ENCODE assay signal across 15 mouse cellular contexts in the genomic region with DNA sequence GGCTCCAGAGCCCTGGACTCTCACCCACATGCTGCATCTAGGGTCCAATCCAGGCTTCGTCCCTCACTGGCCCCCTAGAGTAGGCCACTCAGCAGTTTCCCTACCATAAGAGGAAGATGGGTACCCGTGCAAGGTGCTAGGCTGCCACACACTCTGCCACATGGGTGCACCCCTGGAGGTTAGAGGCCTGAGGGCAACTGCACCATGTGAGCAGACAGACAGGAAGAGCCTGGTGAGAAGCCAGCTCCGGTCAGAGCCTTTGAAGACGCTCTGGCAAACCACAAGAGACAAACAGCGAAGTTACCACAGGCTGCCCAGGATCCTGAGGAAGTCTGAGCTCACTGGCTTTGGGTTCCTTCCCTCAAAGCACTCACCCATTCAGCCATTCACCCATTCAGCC. TPM values are rescaled to one million over a fixed set of nuclear protein-coding genes. Genes with fewer than 3 reads are reported as not detected.
A peak's percentile ranks its signal among the peaks of the same experiment; 100 is the strongest.
DNase-seq lines count a peak whose midpoint lies in the region; ATAC-seq and TF ChIP-seq lines count a peak whose summit lies in the region.
"Had no signal": no experiment of that assay in that cellular context is flagged by ENCODE, and none has a peak within 500 bp of the region (broad histone marks: within the 10 kb centered on the region; RNA-seq: fewer than 3 reads in every experiment).

No protein-coding gene starts in this region.

- peak; percentile 26; the same call in 1 of the 2 replicates for TF ChIP-seq CTCF in thymus, adult 2 months (IDR thresholded peaks at IDR 0.05; ENCODE audit: borderline replicate concordance, control insufficient read depth, extremely low read depth, insufficient read depth, low read length, poor library complexity)

- H3K4me1 ChIP-seq in thymus, adult 2 months (replicated peaks; ENCODE audit: control insufficient read depth, insufficient read depth, low read length): peaks cover 8% of the 10 kb centered on the region
- H3K4me1 ChIP-seq in limb, embryonic 10.5 days: peaks cover 78% of the 10 kb centered on the region

- TF ChIP-seq POLR2A in thymus, adult 2 months (IDR thresholded peaks at IDR 0.05; ENCODE audit: control insufficient read depth, extremely low read depth, insufficient read depth, low read length, poor library complexity): no peak

- H3K36me3 ChIP-seq in thymus, adult 2 months (ENCODE audit: control insufficient read depth, insufficient read depth, low read length): no peaks in the 10 kb centered on the region
- H3K36me3 ChIP-seq in limb, embryonic 10.5 days: 0 out of 2 replicates have a peak, but pooled peaks cover 2% of the 10 kb centered on the region
- H3K36me3 ChIP-seq: embryonic facial prominence, embryonic 12.5 days; hindbrain, embryonic 13.5 days; intestine, embryonic 15.5 days; kidney, embryonic 15.5 days; neural tube, embryonic 15.5 days had no signal

- ATAC-seq in neutrophil, adult 5-6 weeks (ENCODE audit: extremely low read depth, insufficient number of reproducible peaks, low FRiP score, poor library complexity, severe bottlenecking): peak; percentile 31; the same call in 1 of the 2 replicates
- ATAC-seq: intestine, embryonic 15.5 days had no signal

- intact Hi-C loops in gastrocnemius, postnatal 14 days (cut with DNase I; ENCODE audit: low total_unique reads): no loop called here

- 4% methylated on average over 5 of the region's 5 CpGs for WGBS in thymus, adult 2 months
- 83% methylated on average over 5 of the region's 5 CpGs for WGBS in limb, embryonic 10.5 days

- no peak overlapping the region for H3K27ac ChIP-seq in thymus, adult 2 months (ENCODE audit: control insufficient read depth, insufficient read depth, low read length)
- H3K27ac ChIP-seq in limb, embryonic 10.5 days: peak overlapping the region; percentile 70
- H3K27ac ChIP-seq: embryonic facial prominence, embryonic 12.5 days; hindbrain, embryonic 13.5 days; intestine, embryonic 15.5 days; kidney, embryonic 15.5 days; left cerebral cortex, adult 2 months; neural tube, embryonic 15.5 days had no signal

- no peaks in the 10 kb centered on the region for H3K27me3 ChIP-seq in thymus, adult 2 months (ENCODE audit: control insufficient read depth, insufficient read depth, low read length)
- no peaks in the 10 kb centered on the region for H3K27me3 ChIP-seq in limb, embryonic 10.5 days (ENCODE audit: low read depth, poor library complexity, severe bottlenecking)
- H3K27me3 ChIP-seq: embryonic facial prominence, embryonic 12.5 days; intestine, embryonic 15.5 days had no signal

- H3K4me3 ChIP-seq in thymus, adult 2 months (ENCODE audit: control insufficient read depth, insufficient read depth, low read length): no peak overlapping the region
- no peak overlapping the region for H3K4me3 ChIP-seq in limb, embryonic 10.5 days
- H3K4me3 ChIP-seq: embryonic facial prominence, embryonic 12.5 days; hindbrain, embryonic 13.5 days; intestine, embryonic 15.5 days; kidney, embryonic 15.5 days; left cerebral cortex, adult 2 months; neural tube, embryonic 15.5 days had no signal

- peak; percentile 36 for DNase-seq in thymus, adult 2 months
- DNase-seq in thymus, postnatal 10 days (ENCODE audit: low spot score in 2 of 2): no peak
- no peak for DNase-seq in limb, embryonic 10.5 days (ENCODE audit: low spot score)
- no peak for DNase-seq in gastrocnemius, postnatal 14 days
- DNase-seq in cerebellum, adult 9-10 months: no peak
- no peak for DNase-seq in gastrocnemius, postnatal 4 days (ENCODE audit: low spot score in 2 of 2)
- DNase-seq: cerebellum, adult 11 months; lung, postnatal 10 days had no signal

- H3K9me3 ChIP-seq in limb, embryonic 10.5 days (replicated peaks): no peaks in the 10 kb centered on the region
- H3K9me3 ChIP-seq: embryonic facial prominence, embryonic 12.5 days; hindbrain, embryonic 13.5 days; intestine, embryonic 15.5 days; kidney, embryonic 15.5 days; neural tube, embryonic 15.5 days had no signal

RNA-seq across cellular contexts. Expression of gene Tmem119, which starts 13.3 kb away (rescaled TPM):
- polyA plus RNA-seq in thymus, adult 2 months (2012; rRNA removed): 8.8 and 11.7 TPM in 2 replicates
- polyA plus RNA-seq in limb, embryonic 10.5 days (2016; fragmentation: Nextera tagmentation; extraction: Ambion mirVana): 159 and 218 TPM in 2 replicates
- 0.23 TPM in 1 of 2 replicates, not detected in the other for total RNA-seq in neutrophil, adult 5-6 weeks (2017)
- total RNA-seq in gastrocnemius, postnatal 14 days (2021): 10 to 100 TPM in 1 of 2 experiments, 1 to 10 TPM in 1; 5.8 to 11.2 TPM
- 10 to 100 TPM; 30.8 to 34.9 TPM for total RNA-seq in gastrocnemius, postnatal 4 days (2021)

RNA-seq across cellular contexts. Expression of gene Iscu, which starts 14.4 kb away (rescaled TPM):
- polyA plus RNA-seq in thymus, adult 2 months (2012; rRNA removed): 80.6 and 93.7 TPM in 2 replicates
- polyA plus RNA-seq in limb, embryonic 10.5 days (2016; fragmentation: Nextera tagmentation; extraction: Ambion mirVana): 106 and 112 TPM in 2 replicates
- total RNA-seq in neutrophil, adult 5-6 weeks (2017): 162 and 184 TPM in 2 replicates
- total RNA-seq in gastrocnemius, postnatal 14 days (2021): 100 to 1,000 TPM in 1 of 2 experiments, 10 to 100 TPM in 1; 92.5 to 102 TPM
- 10 to 100 TPM; 69.5 to 70.2 TPM for total RNA-seq in gastrocnemius, postnatal 4 days (2021)

RNA-seq across cellular contexts. Expression of gene Sart3, which starts 14.7 kb away (rescaled TPM):
- 47.5 and 53.1 TPM in 2 replicates for polyA plus RNA-seq in thymus, adult 2 months (2012; rRNA removed)
- polyA plus RNA-seq in limb, embryonic 10.5 days (2016; fragmentation: Nextera tagmentation; extraction: Ambion mirVana): 90.9 and 100 TPM in 2 replicates
- 46.8 and 50.5 TPM in 2 replicates for total RNA-seq in neutrophil, adult 5-6 weeks (2017)
- 1 to 10 TPM; 6.5 to 6.9 TPM for total RNA-seq in gastrocnemius, postnatal 14 days (2021)
- total RNA-seq in gastrocnemius, postnatal 4 days (2021): 10 to 100 TPM; 18.9 to 21.9 TPM

RNA-seq across cellular contexts. Expression of gene Selplg, which starts 45.5 kb away (rescaled TPM):
- polyA plus RNA-seq in thymus, adult 2 months (2012; rRNA removed): 755 and 783 TPM in 2 replicates
- 0.60 and 0.80 TPM in 2 replicates for polyA plus RNA-seq in limb, embryonic 10.5 days (2016; fragmentation: Nextera tagmentation; extraction: Ambion mirVana)
- total RNA-seq in neutrophil, adult 5-6 weeks (2017): 568 and 590 TPM in 2 replicates
- 1 to 10 TPM; 1.1 TPM for total RNA-seq in gastrocnemius, postnatal 14 days (2021)
- total RNA-seq in gastrocnemius, postnatal 4 days (2021): 1 to 10 TPM; 3.0 to 3.1 TPM

RNA-seq across cellular contexts. Expression of gene Ficd, which starts 51.4 kb away (rescaled TPM):
- 8.0 and 8.2 TPM in 2 replicates for polyA plus RNA-seq in thymus, adult 2 months (2012; rRNA removed)
- polyA plus RNA-seq in limb, embryonic 10.5 days (2016; fragmentation: Nextera tagmentation; extraction: Ambion mirVana): 3.3 and 3.4 TPM in 2 replicates
- 3.6 and 3.8 TPM in 2 replicates for total RNA-seq in neutrophil, adult 5-6 weeks (2017)
- 1 to 10 TPM; 4.9 TPM for total RNA-seq in gastrocnemius, postnatal 14 days (2021)
- total RNA-seq in gastrocnemius, postnatal 4 days (2021): 1 to 10 TPM; 5.5 to 5.7 TPM
